Mouse (Mus musculus): ENCODE results near the gene Pepd. TPM values are rescaled to one million over a fixed set of nuclear protein-coding genes. Genes with fewer than 3 reads are reported as not detected.
"Not testable (repeated sequence)": the region's sequence is repeated elsewhere in the genome, so short reads cannot be mapped to it uniquely, and the experiment has no call there.

Gene Pepd
- total RNA-seq, 2 experiments from 2014 or later: 50.2 to 61.5 TPM

- no peak for ATAC-seq (ENCODE audit: poor library complexity, severe bottlenecking)
Observed at GRCm38 (mm10) chr7:34981803-34982202, 69.6 kb downstream of the Pepd start.

GRCm38 (mm10) chr7:34982372-34982771 is 70.2 kb downstream of the Pepd start:
- not testable (repeated sequence) for ATAC-seq (ENCODE audit: poor library complexity, severe bottlenecking)

GRCm38 (mm10) chr7:34983702-34984475 is 71.7 kb downstream of the Pepd start:
- ATAC-seq (ENCODE audit: poor library complexity, severe bottlenecking): no peak

GRCm38 (mm10) chr7:34984526-34985133 is 72.5 kb downstream of the Pepd start:
- peak; percentile 60 for ATAC-seq (ENCODE audit: poor library complexity, severe bottlenecking)

- peak; percentile 53 for ATAC-seq (ENCODE audit: poor library complexity, severe bottlenecking)
Observed at GRCm38 (mm10) chr7:34985216-34985615, 73.0 kb downstream of the Pepd start.

GRCm38 (mm10) chr7:34985646-34986045 is 73.5 kb downstream of the Pepd start:
- peak; percentile 65 for ATAC-seq (ENCODE audit: poor library complexity, severe bottlenecking)

- ATAC-seq (ENCODE audit: poor library complexity, severe bottlenecking): no peak
Observed at GRCm38 (mm10) chr7:34986575-34987150, 74.5 kb downstream of the Pepd start.

- no peak for ATAC-seq (ENCODE audit: poor library complexity, severe bottlenecking)
Observed at GRCm38 (mm10) chr7:34987258-34987657, 75.1 kb downstream of the Pepd start.

- no peak for ATAC-seq (ENCODE audit: poor library complexity, severe bottlenecking)
Observed at GRCm38 (mm10) chr7:34988488-34988887, 76.3 kb downstream of the Pepd start.

- peak; percentile 77 for ATAC-seq (ENCODE audit: poor library complexity, severe bottlenecking)
Observed at GRCm38 (mm10) chr7:34991731-34992246, 79.6 kb downstream of the Pepd start.

- no peak for ATAC-seq (ENCODE audit: poor library complexity, severe bottlenecking)
Observed at GRCm38 (mm10) chr7:34992766-34993165, 80.6 kb downstream of the Pepd start.

- ATAC-seq (ENCODE audit: poor library complexity, severe bottlenecking): no peak
Observed at GRCm38 (mm10) chr7:34995872-34996662, 83.9 kb downstream of the Pepd start.

- peak; percentile 54 for ATAC-seq (ENCODE audit: poor library complexity, severe bottlenecking)
Observed at GRCm38 (mm10) chr7:35000839-35001238, 88.7 kb downstream of the Pepd start.

GRCm38 (mm10) chr7:35003171-35003737 is 91.1 kb downstream of the Pepd start:
- ATAC-seq (ENCODE audit: poor library complexity, severe bottlenecking): no peak

GRCm38 (mm10) chr7:35006661-35007060 is 94.5 kb downstream of the Pepd start:
- no peak for ATAC-seq (ENCODE audit: poor library complexity, severe bottlenecking)

GRCm38 (mm10) chr7:35013228-35013627 is 101.0 kb downstream of the Pepd start:
- ATAC-seq (ENCODE audit: poor library complexity, severe bottlenecking): no peak

GRCm38 (mm10) chr7:35015252-35015651 is 103.1 kb downstream of the Pepd start:
- no peak for ATAC-seq (ENCODE audit: poor library complexity, severe bottlenecking)

GRCm38 (mm10) chr7:35021365-35021764 is 109.2 kb downstream of the Pepd start:
- no peak for ATAC-seq (ENCODE audit: poor library complexity, severe bottlenecking)

GRCm38 (mm10) chr7:35023251-35023650 is 111.1 kb downstream of the Pepd start:
- ATAC-seq (ENCODE audit: poor library complexity, severe bottlenecking): no peak

- ATAC-seq (ENCODE audit: poor library complexity, severe bottlenecking): no peak
Observed at GRCm38 (mm10) chr7:35024426-35024825, 112.2 kb downstream of the Pepd start.
